ENCODE assay signal across 14 mouse cellular contexts in the genomic region with DNA sequence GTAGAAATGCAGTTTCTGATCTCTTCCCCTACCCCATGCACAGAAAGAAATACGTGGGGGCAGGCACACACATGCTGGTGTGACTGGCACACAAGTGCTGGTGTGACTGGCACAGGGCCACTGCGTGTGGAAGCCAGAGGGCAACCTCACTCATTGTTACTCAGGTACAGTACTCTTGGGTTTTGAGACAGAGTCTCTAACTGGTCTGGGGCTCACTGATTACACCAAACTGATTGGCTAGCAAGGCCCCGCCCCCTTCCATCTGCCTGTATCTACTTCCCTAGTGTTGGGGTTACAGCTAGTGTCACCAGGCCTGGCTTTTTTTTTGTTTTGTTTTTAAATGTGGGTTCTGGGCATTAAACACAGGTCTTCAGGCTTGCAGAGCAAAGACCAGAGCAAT.
DNase-seq lines count a peak whose midpoint lies in the region; ATAC-seq and TF ChIP-seq lines count a peak whose summit lies in the region.
"Had no signal": no experiment of that assay in that cellular context is flagged by ENCODE, and none has a peak within 500 bp of the region (broad histone marks: within the 10 kb centered on the region; RNA-seq: fewer than 3 reads in every experiment).

No protein-coding gene starts in this region.

- H3K4me1 ChIP-seq in kidney, adult 2 months (ENCODE audit: control insufficient read depth, insufficient read depth, low read length) = no peaks in the 10 kb centered on the region
- peaks cover 0 to 9% of the 10 kb centered on the region in 2 experiments; a peak in 1 of 4 replicates for H3K4me1 ChIP-seq in CH12.LX (ENCODE audit: control insufficient read depth in 1 of 2, insufficient read depth in 2 of 2)
- peaks cover 0 to 18% of the 10 kb centered on the region in 2 experiments; a peak in 2 of 4 replicates for H3K4me1 ChIP-seq in liver, embryonic 14.5 days (replicated peaks; ENCODE audit: control insufficient read depth in 2 of 2, insufficient read depth in 2 of 2, low read length in 1 of 2)
- H3K4me1 ChIP-seq: midbrain, embryonic 13.5 days had no signal

- no peaks in the 10 kb centered on the region for H3K79me2 ChIP-seq in CH12.LX (replicated peaks; ENCODE audit: control insufficient read depth, extremely low read depth, insufficient read depth, poor library complexity, severe bottlenecking)

- no peak for DNase-seq in kidney, adult 2 months
- no peak for DNase-seq in kidney, adult 11 months
- DNase-seq in CH12.LX (ENCODE audit: extremely low read depth) = peak; percentile 14
- DNase-seq in liver, embryonic 14.5 days (ENCODE audit: low read depth in 3 of 3, low spot score in 3 of 3) = no peak
- DNase-seq in gastrocnemius, postnatal 4 days (ENCODE audit: low spot score in 2 of 2) = no peak
- DNase-seq in ovary, postnatal 10 days (ENCODE audit: low spot score) = no peak
- no peak for DNase-seq in urinary bladder, postnatal 10 days (ENCODE audit: low spot score)
- DNase-seq: adrenal gland, postnatal 25 days; layer of hippocampus, postnatal 36 days; lung, adult 2 months had no signal

- no peak for TF ChIP-seq EP300 in CH12.LX (IDR thresholded peaks at IDR 0.05; ENCODE audit: low read length)
- no peak for TF ChIP-seq EP300 in liver, embryonic 14.5 days (IDR thresholded peaks at IDR 0.05; ENCODE audit: low read depth)

- WGBS in kidney, adult 2 months = 94% methylated on average over 3 of the region's 3 CpGs
- WGBS in liver, embryonic 14.5 days (ENCODE audit: insufficient replicate concordance) = 51% methylated on average over 3 of the region's 3 CpGs

- TF ChIP-seq POLR2A in kidney, adult 2 months (IDR thresholded peaks at IDR 0.05; ENCODE audit: low read depth, low read length) = no peak
- no peak for TF ChIP-seq POLR2A in CH12.LX (IDR thresholded peaks at IDR 0.05; ENCODE audit: low read depth, low read length)

- no peaks in the 10 kb centered on the region for H3K36me3 ChIP-seq in kidney, adult 2 months (ENCODE audit: control insufficient read depth, insufficient read depth, low read length)
- H3K36me3 ChIP-seq in CH12.LX (replicated peaks in 1 of 2; ENCODE audit: control insufficient read depth in 1 of 2, insufficient read depth in 1 of 2, low read length in 1 of 2) = no peaks in the 10 kb centered on the region
- no peaks in the 10 kb centered on the region for H3K36me3 ChIP-seq in liver, embryonic 14.5 days (replicated peaks; ENCODE audit: control insufficient read depth, insufficient read depth, low read depth)
- H3K36me3 ChIP-seq: heart, embryonic 12.5 days; midbrain, embryonic 13.5 days had no signal

- peak; percentile 62; the same call in 1 of the 2 replicates for ATAC-seq in common myeloid progenitor, adult 5-6 weeks (replicated peaks; ENCODE audit: low read depth, poor library complexity, severe bottlenecking)
- peak; percentile 26; the same call in 1 of the 2 replicates for ATAC-seq in liver, embryonic 14.5 days (ENCODE audit: insufficient read depth)
- ATAC-seq: midbrain, embryonic 13.5 days had no signal

- no peak overlapping the region for H3K4me2 ChIP-seq in CH12.LX (ENCODE audit: insufficient read depth, low read depth, poor library complexity, severe bottlenecking)
- H3K4me2 ChIP-seq in liver, embryonic 14.5 days (ENCODE audit: low read depth) = no peak overlapping the region
- H3K4me2 ChIP-seq: heart, embryonic 12.5 days; hindbrain, embryonic 14.5 days; midbrain, embryonic 13.5 days had no signal

- in situ Hi-C loops in CH12.LX (cut with MboI; ENCODE audit: low pct_ligation_motif_present, low pct_unique_long_range_greater_than_20kb, low sequenced_read_pairs) = no loop called here

- no peaks in the 10 kb centered on the region for H3K9me3 ChIP-seq in CH12.LX (replicated peaks; ENCODE audit: low read length)
- H3K9me3 ChIP-seq in liver, embryonic 14.5 days (ENCODE audit: control insufficient read depth, low read length) = no peaks in the 10 kb centered on the region
- H3K9me3 ChIP-seq: heart, embryonic 12.5 days; midbrain, embryonic 13.5 days had no signal

- TF ChIP-seq RAD21 in CH12.LX (IDR thresholded peaks at IDR 0.05; ENCODE audit: low read depth, low read length) = no peak

- H3K4me3 ChIP-seq in kidney, adult 2 months (ENCODE audit: insufficient read depth, low read depth, low read length) = no peak overlapping the region
- H3K4me3 ChIP-seq in CH12.LX (replicated peaks in 1 of 3; ENCODE audit: low read depth in 2 of 3, low read length in 2 of 3, poor library complexity in 1 of 3) = no peak overlapping the region
- H3K4me3 ChIP-seq in liver, embryonic 14.5 days (ENCODE audit: insufficient read depth in 1 of 2, low read depth in 2 of 2, low read length in 2 of 2) = no peak overlapping the region
- H3K4me3 ChIP-seq: heart, embryonic 12.5 days; midbrain, embryonic 13.5 days had no signal

- dilution Hi-C loops in CH12.LX (cut with MboI; ENCODE audit: extremely low pct_ligation_motif_present, extremely low pct_unique_long_range_greater_than_20kb, low sequenced_read_pairs) = no loop called here

- H3K9ac ChIP-seq in CH12.LX (ENCODE audit: insufficient read depth, low read depth) = no peak overlapping the region
- no peak overlapping the region for H3K9ac ChIP-seq in liver, embryonic 14.5 days (replicated peaks)
- H3K9ac ChIP-seq: heart, embryonic 12.5 days; hindbrain, embryonic 14.5 days; midbrain, embryonic 13.5 days had no signal

- TF ChIP-seq CTCF in kidney, adult 2 months (conservative IDR thresholded peaks at IDR 0.05; ENCODE audit: insufficient read depth, insufficient read length, low read depth, low read length) = 0 out of 2 replicates have a peak, but pooled peaks have one; percentile 4
- TF ChIP-seq CTCF in CH12.LX (conservative IDR thresholded peaks at IDR 0.05 in 1 of 2, IDR thresholded peaks at IDR 0.05 in 1 of 2; ENCODE audit: low read depth in 2 of 2, low read length in 2 of 2) = no peak
- no peak for TF ChIP-seq CTCF in liver, embryonic 14.5 days (IDR thresholded peaks at IDR 0.05; ENCODE audit: low read depth)

- H3K27ac ChIP-seq in kidney, adult 2 months (ENCODE audit: insufficient read depth, low read depth, low read length) = 0 out of 2 replicates have a peak overlapping the region, but pooled peaks have one; percentile 8
- no peak overlapping the region for H3K27ac ChIP-seq in CH12.LX (ENCODE audit: insufficient read depth, low read depth)
- no peak overlapping the region for H3K27ac ChIP-seq in liver, embryonic 14.5 days
- H3K27ac ChIP-seq: hindbrain, embryonic 14.5 days; midbrain, embryonic 13.5 days had no signal

- H3K27me3 ChIP-seq in kidney, adult 2 months (replicated peaks; ENCODE audit: control insufficient read depth, insufficient read depth, low read length) = no peaks in the 10 kb centered on the region
- H3K27me3 ChIP-seq in CH12.LX (replicated peaks) = no peaks in the 10 kb centered on the region
- H3K27me3 ChIP-seq in liver, embryonic 14.5 days (ENCODE audit: control insufficient read depth, insufficient read depth, low read length) = no peaks in the 10 kb centered on the region
- H3K27me3 ChIP-seq: heart, embryonic 12.5 days; midbrain, embryonic 13.5 days had no signal

TF ChIP-seq in CH12.LX, 34 proteins besides CTCF, POLR2A, EP300 and RAD21:
- TF ChIP-seq POLR2AphosphoS2 (IDR thresholded peaks at IDR 0.05; ENCODE audit: low read depth, low read length) (no peak), MAX (IDR thresholded peaks at IDR 0.05; ENCODE audit: low read length) (no peak), SMC3 (IDR thresholded peaks at IDR 0.05; ENCODE audit: low read depth, low read length) (no peak), MEF2A (IDR thresholded peaks at IDR 0.05; ENCODE audit: borderline replicate concordance, low read depth, low read length) (no peak), E2F4 (IDR thresholded peaks at IDR 0.05; ENCODE audit: insufficient replicate concordance, low read depth, low read length) (no peak), IRF4 (IDR thresholded peaks at IDR 0.05; ENCODE audit: low read depth, low read length) (no peak)
